Mouse (Mus musculus) liver, postnatal 0 days (tissue): Measurements from ENCODE around the gene Asb16.
A peak's percentile ranks its signal among the peaks of the same experiment; 100 is the strongest.

Experiments
- CTCF ChIP-seq: sonication (generic); IDR thresholded peaks from 2 replicates; pipeline ENCODE4 v1.5.1; 2016; ENCODE audit warnings: antibody characterized with exemption, low read depth
- EP300 ChIP-seq: IDR thresholded peaks from 2 replicates; pipeline ENCODE4 v1.6.1; 2016; ENCODE audit warnings: antibody characterized with exemption, low read depth, mild to moderate bottlenecking

GRCm38 (mm10) chr11:102223166-102223565, 45.4 kb upstream of the Asb16 start:
- TF ChIP-seq CTCF (peak; percentile 75), EP300 (no peak)
